Mouse (Mus musculus) intestine, embryonic 16.5 days (tissue): Measurements from ENCODE around the gene Tcam1. TPM values are rescaled to one million over a fixed set of nuclear protein-coding genes. Genes with fewer than 3 reads are reported as not detected.

Experiments
- ATAC-seq: fragments of 200-750 bp; cut with Nextera tagmentation; 2 replicates; pipeline ENCODE4 v1.8.0; 2017; ENCODE audit warnings: moderate TSS enrichment, moderate library complexity
- H3K27ac ChIP-seq: fragments of 300-500 bp; sonication (generic); 2 replicates; pipeline ENCODE4 v1.5.1; 2014; ENCODE audit warnings: mild to moderate bottlenecking, low read length
- H3K27me3 ChIP-seq: fragments of 300-500 bp; sonication (generic); replicated peaks from 2 replicates; pipeline ENCODE4 v1.6.1; 2014; ENCODE audit warnings: low read length, control low read depth, mixed read lengths; ENCODE audit not compliant: control insufficient read depth, insufficient read depth
- H3K36me3 ChIP-seq: fragments of 300-500 bp; sonication (generic); 2 replicates; pipeline ENCODE4 v1.6.1; 2014; ENCODE audit warnings: low read length, control low read depth; ENCODE audit not compliant: control insufficient read depth, insufficient read depth
- H3K4me1 ChIP-seq: fragments of 300-500 bp; sonication (generic); 2 replicates; pipeline ENCODE4 v1.6.1; 2014; ENCODE audit warnings: low read length, control low read depth, mixed read lengths; ENCODE audit not compliant: control insufficient read depth, insufficient read depth
- H3K4me2 ChIP-seq: fragments of 300-500 bp; sonication (generic); 2 replicates; pipeline ENCODE4 v1.6.1; 2014; ENCODE audit warnings: low read depth, low read length, control low read depth
- H3K4me3 ChIP-seq: fragments of 300-500 bp; sonication (generic); 2 replicates; pipeline ENCODE4 v1.5.1; 2014; ENCODE audit warnings: mild to moderate bottlenecking, low read length
- H3K9ac ChIP-seq: fragments of 300-500 bp; sonication (generic); 2 replicates; pipeline ENCODE4 v1.6.1; 2014; ENCODE audit warnings: low read depth, low read length
- H3K9me3 ChIP-seq: fragments of 300-500 bp; sonication (generic); 2 replicates; pipeline ENCODE4 v1.6.1; 2016; ENCODE audit warnings: low read length, control low read depth; ENCODE audit not compliant: control insufficient read depth
- WGBS: fragments of 180-500 bp; shearing (Covaris S2); extraction: QIAGEN DNeasy Blood & Tissue Kit; methylation state at CpG from one replicate; pipeline ENCODE4 v1.1.7; 2014; 5-methylcytosine and 5-hydroxymethylcytosine counted together
- polyA plus RNA-seq: library from polyadenylated mRNA; unstranded; fragments of >200 nt; fragmentation: Nextera tagmentation; extraction: Ambion mirVana; gene quantifications from 2 replicates; pipeline ENCODE4 v1.2.1, GENCODE M21; 2015

Gene Tcam1
- polyA plus RNA-seq, 1 experiment from 2014 or later: 0.27 TPM

- Histone ChIP-seq H3K9ac (no peak overlapping the region), H3K9me3 (no peaks in the 10 kb centered on the region), H3K4me2 (no peak overlapping the region), H3K27me3 (no peaks in the 10 kb centered on the region), H3K4me3 (no peak overlapping the region), H3K4me1 (no peaks in the 10 kb centered on the region), H3K36me3 (no peaks in the 10 kb centered on the region), H3K27ac (no peak overlapping the region)
- ATAC-seq: no peak
- 53% methylated on average over 5 of the region's 5 CpGs for WGBS
These were observed 31.0 kb downstream of the Tcam1 start for GRCm38 (mm10) chr11:106307432-106307831.

GRCm38 (mm10) chr11:106308162-106308561, 31.7 kb downstream of the Tcam1 start:
- Histone ChIP-seq H3K4me1 (no peaks in the 10 kb centered on the region), H3K36me3 (no peaks in the 10 kb centered on the region), H3K9me3 (no peaks in the 10 kb centered on the region), H3K27me3 (no peaks in the 10 kb centered on the region), H3K27ac (no peak overlapping the region), H3K4me2 (no peak overlapping the region), H3K4me3 (no peak overlapping the region), H3K9ac (no peak overlapping the region)
- no peak for ATAC-seq
- 81% methylated on average over 11 of the region's 11 CpGs for WGBS

GRCm38 (mm10) chr11:106310123-106310522, 33.7 kb downstream of the Tcam1 start:
- Histone ChIP-seq H3K4me1 (peaks cover 13% of the 10 kb centered on the region), H3K4me2 (no peak overlapping the region), H3K9me3 (no peaks in the 10 kb centered on the region), H3K9ac (no peak overlapping the region), H3K27ac (no peak overlapping the region), H3K27me3 (no peaks in the 10 kb centered on the region), H3K4me3 (no peak overlapping the region), H3K36me3 (no peaks in the 10 kb centered on the region)
- 74% methylated on average over 5 of the region's 5 CpGs for WGBS
- ATAC-seq: no peak

- H3K4me2 ChIP-seq: no peak overlapping the region
These were observed 37.1 kb downstream of the Tcam1 start for GRCm38 (mm10) chr11:106313533-106313932.

GRCm38 (mm10) chr11:106314333-106314812, 37.9 kb downstream of the Tcam1 start, which contains the start of gene Cd79b:
Cd79b (minus strand) TSS chr11:106314762.
- H3K4me3 ChIP-seq: no peak within 1 kb of the TSS
- H3K27me3 ChIP-seq: no peaks in the 10 kb centered on the region
- WGBS: 65% methylated on average over 9 of the region's 9 CpGs
- peak within 1 kb of the TSS; percentile 27; the same call in 1 of the 2 replicates for H3K9ac ChIP-seq
- no peak within 1 kb of the TSS for H3K27ac ChIP-seq
- H3K4me1 ChIP-seq: peaks cover 18% of the 10 kb centered on the region
- no peaks in the 10 kb centered on the region for H3K36me3 ChIP-seq
- H3K9me3 ChIP-seq: no peaks in the 10 kb centered on the region
- H3K4me2 ChIP-seq: no peak within 1 kb of the TSS
- no peak for ATAC-seq

More at GRCm38 (mm10) chr11:106313533-106313932, 37.1 kb downstream of the Tcam1 start:
- Histone ChIP-seq H3K36me3 (no peaks in the 10 kb centered on the region), H3K9me3 (no peaks in the 10 kb centered on the region), H3K27me3 (no peaks in the 10 kb centered on the region), H3K9ac (peak overlapping the region; percentile 27; the same call in 1 of the 2 replicates), H3K4me3 (no peak overlapping the region), H3K27ac (no peak overlapping the region; the same call in 1 of the 2 replicates), H3K4me1 (peaks cover 14% of the 10 kb centered on the region)
- ATAC-seq: peak; percentile 69
- 57% methylated on average over 5 of the region's 5 CpGs for WGBS

- Histone ChIP-seq H3K4me3 (no peak overlapping the region), H3K36me3 (no peaks in the 10 kb centered on the region), H3K27ac (no peak overlapping the region), H3K9me3 (no peaks in the 10 kb centered on the region), H3K4me1 (peaks cover 18% of the 10 kb centered on the region), H3K4me2 (no peak overlapping the region), H3K27me3 (no peaks in the 10 kb centered on the region), H3K9ac (no peak overlapping the region)
- no peak for ATAC-seq
- 71% methylated on average over 1 of the region's 1 CpGs for WGBS
These were observed 39.9 kb downstream of the Tcam1 start for GRCm38 (mm10) chr11:106316416-106316815.

GRCm38 (mm10) chr11:106317801-106318200, 41.3 kb downstream of the Tcam1 start:
- H3K9ac ChIP-seq: no peak overlapping the region
- H3K9me3 ChIP-seq: no peaks in the 10 kb centered on the region
- no peaks in the 10 kb centered on the region for H3K27me3 ChIP-seq
- 74% methylated on average over 7 of the region's 7 CpGs for WGBS
- no peak for ATAC-seq
- H3K36me3 ChIP-seq: no peaks in the 10 kb centered on the region
- H3K27ac ChIP-seq: no peak overlapping the region
- H3K4me1 ChIP-seq: peaks cover 18% of the 10 kb centered on the region
- H3K4me2 ChIP-seq: no peak overlapping the region
- H3K4me3 ChIP-seq: no peak overlapping the region

- Histone ChIP-seq H3K36me3 (no peaks in the 10 kb centered on the region), H3K9ac (no peak overlapping the region), H3K4me2 (no peak overlapping the region), H3K4me1 (peaks cover 14% of the 10 kb centered on the region), H3K4me3 (no peak overlapping the region), H3K27ac (peak overlapping the region; percentile 30), H3K27me3 (no peaks in the 10 kb centered on the region), H3K9me3 (no peaks in the 10 kb centered on the region)
- no peak for ATAC-seq
- 59% methylated on average over 21 of the region's 21 CpGs for WGBS
These were observed 42.2 kb downstream of the Tcam1 start for GRCm38 (mm10) chr11:106318406-106319366.

- no peaks in the 10 kb centered on the region for H3K9me3 ChIP-seq
- no peaks in the 10 kb centered on the region for H3K36me3 ChIP-seq
- H3K4me2 ChIP-seq: no peak overlapping the region
- no peaks in the 10 kb centered on the region for H3K4me1 ChIP-seq
- H3K9ac ChIP-seq: peak overlapping the region; percentile 10; the same call in 1 of the 2 replicates
- no peak overlapping the region for H3K4me3 ChIP-seq
- H3K27ac ChIP-seq: no peak overlapping the region
- H3K27me3 ChIP-seq: no peaks in the 10 kb centered on the region
- ATAC-seq: no peak
- 72% methylated on average over 5 of the region's 5 CpGs for WGBS
These were observed 48.4 kb downstream of the Tcam1 start for GRCm38 (mm10) chr11:106324858-106325257.
